Mouse (Mus musculus): ENCODE results near the gene Polr2a. TPM values are rescaled to one million over a fixed set of nuclear protein-coding genes. Genes with fewer than 3 reads are reported as not detected.
"Not testable (repeated sequence)": the region's sequence is repeated elsewhere in the genome, so short reads cannot be mapped to it uniquely, and the experiment has no call there.

The Polr2a gene
- total RNA-seq, 2 experiments from 2014 or later: 27.4 to 33.4 TPM

DNA sequence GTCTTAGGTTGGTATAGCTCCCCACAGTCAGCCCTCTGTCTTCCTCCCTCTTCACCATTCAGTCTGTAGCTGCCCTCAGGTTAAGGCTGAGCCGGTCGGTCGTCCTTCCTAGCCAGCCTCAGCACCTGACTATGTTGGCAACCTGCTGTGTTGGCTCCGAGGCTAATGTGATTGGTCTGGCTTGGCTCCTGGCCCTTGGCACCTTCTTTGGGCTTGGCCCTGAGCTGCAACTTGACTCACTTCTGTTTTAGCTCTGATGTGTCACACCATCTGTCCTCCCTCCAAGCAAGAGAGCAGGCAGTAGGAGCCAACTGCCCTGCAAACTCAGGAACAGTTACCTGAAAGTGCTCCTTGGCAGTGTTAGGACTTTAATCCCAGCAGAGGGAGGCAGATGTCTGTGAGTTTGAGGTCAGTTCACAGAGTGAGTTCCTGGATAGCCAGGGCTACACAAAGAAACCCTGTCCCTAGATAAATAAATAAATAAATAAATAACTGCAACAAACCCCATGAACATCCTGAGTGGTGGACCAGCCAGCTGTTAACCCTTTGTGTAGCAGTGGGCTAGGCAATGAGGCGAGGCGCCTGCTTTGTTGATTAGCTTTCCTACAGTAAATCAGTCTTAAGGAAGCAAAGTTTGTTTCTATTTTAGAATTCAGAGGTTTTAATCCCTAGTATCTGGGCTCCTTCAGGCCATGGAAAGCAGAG lies 51.5 kb downstream of the Polr2a start:
- peak; percentile 87 to 89 for DNase-seq

DNA sequence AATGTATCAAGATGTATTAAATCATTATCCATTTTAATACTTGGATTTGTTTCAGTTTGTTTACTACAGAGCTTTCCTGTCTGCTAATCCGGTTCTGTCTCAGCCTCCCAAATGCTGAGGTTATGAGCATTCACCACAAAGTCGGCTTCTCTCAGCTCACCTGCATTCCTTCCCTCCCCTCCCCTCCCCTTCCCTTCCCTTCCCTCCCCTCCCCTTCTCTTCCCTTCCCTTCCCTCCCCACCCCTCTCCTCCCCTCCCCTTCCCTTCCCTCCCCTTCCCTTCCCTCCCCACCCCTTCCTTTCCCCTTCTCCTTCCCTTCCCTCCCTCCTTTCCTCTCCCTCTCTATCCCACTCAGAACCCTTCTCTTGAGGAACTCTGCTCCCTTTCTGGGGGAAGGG lies 53.8 kb downstream of the Polr2a start:
- DNase-seq: no peak

DNA sequence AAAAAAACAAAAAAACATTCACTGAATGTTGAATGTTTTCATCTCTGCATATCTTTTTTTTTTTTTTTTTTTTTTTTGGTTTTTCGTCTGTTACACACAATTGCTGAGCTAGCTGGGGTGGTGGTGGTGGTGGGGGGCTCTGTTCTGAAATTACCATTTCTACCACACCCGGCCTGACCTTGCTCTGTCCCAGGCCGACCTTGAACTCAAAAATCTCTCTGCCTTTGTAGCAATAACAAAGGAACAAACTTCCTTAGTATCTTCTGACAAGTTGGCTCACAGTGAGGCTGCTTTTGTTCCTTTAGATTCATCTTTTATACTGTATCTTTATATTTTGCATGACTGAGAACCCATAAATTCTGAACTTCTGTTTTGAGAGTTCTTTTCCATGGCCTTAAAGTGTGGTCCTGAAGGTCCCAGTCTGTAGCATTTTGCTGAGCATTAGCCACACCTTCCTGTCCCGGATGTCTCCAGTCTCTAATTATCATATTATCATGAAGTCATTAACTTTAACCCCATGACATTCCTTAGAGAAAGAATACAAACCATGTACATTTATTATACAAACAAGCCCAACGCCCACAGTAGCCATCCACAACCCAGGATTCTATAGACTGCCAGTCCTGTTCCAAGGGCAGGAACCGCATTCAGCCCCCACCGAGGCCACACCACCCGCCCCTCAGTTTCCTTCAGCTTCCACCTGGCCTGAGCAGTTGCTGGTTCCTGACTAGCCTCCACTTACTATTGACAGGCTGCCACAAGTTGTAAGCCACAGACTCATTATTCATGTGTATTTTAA lies 54.4 kb downstream of the Polr2a start:
- DNase-seq: no peak

DNA sequence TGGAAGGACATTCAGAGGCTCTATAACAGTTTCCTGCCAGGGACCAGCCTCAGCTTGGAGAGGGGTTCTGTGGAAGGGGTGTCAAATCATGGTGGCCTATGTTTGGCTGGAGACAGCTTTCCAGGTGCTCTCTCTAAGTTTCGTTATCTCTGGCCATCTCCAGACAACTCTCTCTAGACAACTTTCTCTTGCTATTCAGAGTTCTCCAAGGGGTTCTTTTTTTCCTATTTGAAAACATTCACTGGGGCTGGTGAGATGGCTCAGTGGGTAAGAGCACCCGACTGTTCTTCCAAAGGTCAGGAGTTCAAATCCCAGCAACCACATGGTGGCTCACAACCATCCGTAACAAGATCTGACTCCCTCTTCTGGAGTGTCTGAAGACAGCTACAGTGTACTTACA lies 55.1 kb downstream of the Polr2a start:
- not testable (repeated sequence) for DNase-seq

DNA sequence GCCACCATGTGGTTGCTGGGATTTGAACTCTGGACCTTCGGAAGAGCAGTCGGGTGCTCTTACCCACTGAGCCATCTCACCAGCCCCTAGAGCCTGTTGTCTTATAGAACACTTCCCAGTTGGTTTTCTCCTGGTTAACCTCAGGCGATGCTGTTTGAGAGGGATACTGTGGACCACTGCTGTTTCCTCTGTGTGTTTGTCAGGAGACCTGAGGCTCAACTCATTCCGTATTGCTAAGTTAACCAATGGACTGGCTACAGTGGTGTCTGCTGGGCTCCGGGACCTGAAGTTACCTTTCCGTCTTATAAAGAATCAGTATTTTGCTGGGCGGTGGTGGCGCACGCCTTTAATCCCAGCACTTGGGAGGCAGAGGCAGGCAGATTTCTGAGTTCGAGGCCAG lies 55.6 kb downstream of the Polr2a start:
- not testable (repeated sequence) for DNase-seq

DNA sequence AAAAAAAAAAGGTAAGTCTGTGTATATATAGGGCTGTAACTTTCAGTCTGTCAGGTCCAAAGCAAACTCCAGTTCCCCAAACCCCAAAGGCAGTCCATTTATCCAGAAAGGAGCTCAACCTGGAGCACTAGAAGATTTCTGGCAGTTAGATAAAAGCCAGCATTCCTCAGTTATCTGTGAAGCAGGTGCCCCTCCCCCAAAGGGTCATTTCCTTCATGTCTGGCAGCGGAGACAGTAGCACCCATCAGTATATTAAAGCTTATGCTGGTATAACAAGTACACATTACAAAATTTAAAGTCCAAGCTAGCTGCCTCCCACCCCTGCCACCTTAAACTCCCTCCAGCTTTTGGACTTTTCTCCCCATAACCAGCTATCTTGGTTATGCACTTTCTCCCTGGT lies 58.8 kb downstream of the Polr2a start:
- DNase-seq: no peak

DNA sequence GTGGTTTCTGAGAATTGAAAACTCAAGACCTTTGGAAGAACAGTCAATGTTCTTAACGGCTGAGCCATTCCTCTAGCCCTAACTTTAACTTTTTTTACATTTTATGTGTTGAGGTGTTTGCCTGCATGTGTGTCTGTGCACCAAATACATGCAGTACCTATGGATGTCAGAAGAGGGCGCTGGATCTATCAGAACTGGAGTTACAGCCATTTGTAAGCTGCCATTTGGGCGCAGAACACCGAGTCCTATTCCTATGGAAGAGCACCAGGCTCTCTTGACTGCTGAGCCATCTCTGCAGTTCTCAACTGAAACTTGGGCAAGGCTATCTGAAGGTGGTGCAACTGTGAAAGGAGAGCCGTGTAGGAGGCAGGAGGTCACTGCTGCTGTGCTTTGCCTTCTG lies 59.9 kb downstream of the Polr2a start:
- no peak for DNase-seq

DNA sequence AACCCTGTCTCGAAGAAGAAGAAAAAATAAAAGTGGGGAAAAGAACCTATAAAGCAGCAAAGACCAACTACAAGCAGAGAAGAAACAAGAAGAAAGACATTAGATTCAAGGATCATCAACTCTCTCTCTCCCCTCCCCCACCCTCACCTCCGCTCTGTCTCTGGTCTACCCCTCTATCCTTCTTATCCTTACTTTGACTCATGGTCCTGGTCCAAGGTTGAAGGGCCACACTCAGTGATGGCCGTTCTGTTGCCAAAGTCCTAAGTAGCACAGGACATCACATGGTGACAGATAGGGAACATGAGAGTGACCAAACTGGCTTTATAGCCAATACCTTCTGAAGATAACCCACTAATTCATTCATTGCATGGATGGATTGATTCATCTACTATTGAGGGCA lies 61.0 kb downstream of the Polr2a start:
- no peak for DNase-seq

DNA sequence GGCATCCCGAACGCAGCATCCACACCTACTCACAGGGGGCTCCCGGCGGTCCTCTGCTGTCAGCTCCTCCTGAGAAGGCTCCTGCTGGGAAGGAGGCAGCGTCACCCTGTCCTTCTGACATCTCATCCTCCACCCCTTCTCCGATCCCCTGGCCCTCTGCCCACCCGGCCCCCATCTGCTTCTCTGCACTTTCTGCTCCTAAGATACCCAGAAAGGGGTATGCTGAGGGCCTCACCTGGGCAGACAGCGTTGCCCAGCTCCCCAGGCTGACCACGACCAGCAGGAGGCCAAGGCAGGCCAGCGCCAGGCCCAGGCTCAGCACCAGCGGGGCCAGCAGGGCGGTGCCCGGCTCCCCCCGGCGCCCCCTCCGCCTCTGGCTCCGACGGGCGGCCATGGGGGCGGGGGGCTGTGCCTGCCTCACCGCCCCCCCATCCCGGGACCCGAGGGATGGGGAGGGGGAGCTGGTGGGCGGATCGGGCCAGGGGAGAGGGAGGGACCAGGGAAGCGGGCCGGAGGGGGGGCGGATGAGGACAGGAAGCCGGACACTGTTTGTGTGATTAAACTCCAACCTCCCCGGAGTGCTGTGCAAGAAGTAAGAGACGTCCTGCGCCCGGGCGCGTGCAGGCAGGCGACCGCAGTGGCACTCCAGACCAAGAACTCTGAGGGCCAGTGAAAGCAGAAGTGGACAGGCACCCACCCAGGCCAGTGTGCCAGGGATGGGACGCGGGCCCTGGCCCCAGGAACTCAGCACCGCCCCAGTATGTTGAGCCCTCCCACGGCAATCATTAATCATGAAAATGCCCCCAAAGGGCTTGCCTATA lies 62.9 kb downstream of the Polr2a start, which contains the start of the genes Tnfsf12 and Tnfsfm13:
Gene Tnfsf12, minus strand, starts transcription at position 489 of the 821 bp plus-strand sequence.
Gene Tnfsfm13, minus strand, starts transcription at position 738 of the 821 bp plus-strand sequence.
- DNase-seq: peak; percentile 89 to 92

DNA sequence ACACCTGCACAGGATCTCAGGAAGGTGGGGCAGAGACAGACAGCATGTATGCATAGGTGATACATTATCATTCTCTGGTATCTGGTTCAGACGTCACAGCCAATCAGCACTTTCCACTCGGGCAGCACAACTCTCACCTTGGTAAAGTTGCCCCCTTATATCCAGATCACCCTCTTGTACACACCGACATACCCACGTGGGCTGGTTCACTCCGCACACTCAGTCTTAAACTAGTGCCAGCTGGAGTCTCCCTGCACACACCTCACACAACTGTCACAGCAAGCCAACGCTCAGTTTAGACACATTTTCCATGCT lies 63.4 kb downstream of the Polr2a start:
- no peak for DNase-seq

DNA sequence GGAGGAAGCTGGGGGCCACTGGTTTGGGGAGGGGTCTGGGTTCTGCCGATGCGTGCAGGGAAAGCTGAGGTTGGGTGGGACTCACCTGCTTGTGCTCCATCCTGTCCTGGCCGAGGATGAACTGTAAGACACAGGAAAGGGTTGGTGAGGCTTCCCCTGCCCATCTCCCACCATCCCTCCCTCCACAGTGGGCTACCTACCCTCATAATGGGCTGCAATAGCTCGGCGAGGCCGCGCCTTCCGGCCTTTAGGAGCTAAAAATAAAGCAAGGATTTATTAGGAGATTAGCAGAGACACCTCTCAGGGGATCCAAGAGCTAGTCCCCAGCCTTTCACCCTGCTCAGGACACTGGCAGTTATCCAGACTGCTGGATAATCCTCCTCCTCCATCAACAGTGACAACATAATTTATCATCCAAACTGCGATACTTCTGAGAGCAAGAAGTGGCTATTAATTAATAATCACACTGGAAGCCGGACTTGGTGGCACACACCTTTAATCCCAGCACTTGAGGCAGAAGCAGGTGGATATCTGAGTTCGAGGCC lies 64.9 kb downstream of the Polr2a start:
- no peak for DNase-seq

DNA sequence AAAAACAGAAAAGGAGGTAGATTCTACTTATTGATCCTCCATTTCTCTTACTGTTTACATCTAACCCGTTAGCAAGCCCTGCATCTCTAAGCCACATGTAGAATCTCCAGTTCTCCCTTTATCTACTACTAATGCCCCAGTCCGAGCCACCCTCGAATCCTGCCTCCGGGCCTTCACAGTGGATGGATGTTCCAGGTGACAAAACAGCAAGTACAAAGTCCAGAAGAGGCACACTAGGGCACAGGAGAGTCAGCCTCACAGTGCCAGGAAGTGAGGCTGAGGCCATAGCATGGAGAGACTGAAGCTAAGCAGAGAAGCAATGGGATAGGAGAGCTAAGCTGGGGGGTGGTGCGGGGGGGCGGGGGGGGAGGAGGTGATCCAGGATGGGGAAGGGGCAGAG lies 65.6 kb downstream of the Polr2a start:
- DNase-seq: no peak

DNA sequence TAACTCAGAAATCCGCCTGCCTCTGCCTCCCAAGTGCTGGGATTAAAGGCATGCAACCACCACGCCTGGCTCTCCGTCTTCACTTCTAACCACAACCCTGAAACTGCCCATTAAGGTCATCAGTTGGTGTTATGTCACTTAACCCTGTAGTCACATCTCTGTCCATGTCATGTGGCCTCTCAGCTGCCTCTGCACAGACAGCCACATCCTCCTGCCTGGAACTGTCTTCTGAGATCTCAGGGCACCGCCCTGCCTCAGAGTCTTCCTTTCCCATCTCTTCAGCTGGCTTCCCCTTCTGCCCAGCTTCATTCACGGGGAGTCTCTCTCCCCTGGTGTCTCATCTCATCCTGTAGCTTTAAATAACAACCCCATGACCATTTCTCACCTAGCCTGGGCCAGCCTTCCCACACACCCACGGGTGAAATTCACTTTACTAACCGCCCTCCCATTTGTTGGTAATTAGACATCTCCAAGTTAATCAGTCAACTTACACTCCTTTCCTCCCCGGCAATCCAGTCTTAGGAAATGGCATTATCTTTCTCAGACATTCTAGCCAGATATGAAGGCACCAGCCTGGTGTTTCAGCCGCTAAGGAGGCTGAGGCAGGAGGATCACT lies 66.1 kb downstream of the Polr2a start:
- peak in 1 of 2 experiments; percentile 60 for DNase-seq

DNA sequence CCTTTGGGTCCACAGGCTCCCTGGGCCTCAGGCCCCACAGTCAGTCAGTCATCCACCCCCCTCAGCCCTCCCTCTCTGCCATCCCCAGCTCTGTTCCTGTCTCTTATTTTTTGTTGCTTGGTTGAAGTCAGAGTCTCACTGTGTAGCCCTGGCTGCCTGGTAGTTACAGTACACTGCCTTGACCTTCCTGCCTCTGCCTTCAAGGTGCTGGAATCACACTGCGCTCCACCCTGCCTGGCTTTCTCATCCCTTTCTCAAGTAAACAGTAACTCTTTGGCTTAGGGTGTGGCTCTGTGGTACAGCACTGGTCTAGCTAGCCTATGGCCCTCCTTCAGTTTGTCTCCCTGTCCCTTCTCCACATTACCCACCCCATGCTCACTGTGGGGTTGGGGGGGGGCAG lies 68.5 kb downstream of the Polr2a start:
- DNase-seq: no peak

DNA sequence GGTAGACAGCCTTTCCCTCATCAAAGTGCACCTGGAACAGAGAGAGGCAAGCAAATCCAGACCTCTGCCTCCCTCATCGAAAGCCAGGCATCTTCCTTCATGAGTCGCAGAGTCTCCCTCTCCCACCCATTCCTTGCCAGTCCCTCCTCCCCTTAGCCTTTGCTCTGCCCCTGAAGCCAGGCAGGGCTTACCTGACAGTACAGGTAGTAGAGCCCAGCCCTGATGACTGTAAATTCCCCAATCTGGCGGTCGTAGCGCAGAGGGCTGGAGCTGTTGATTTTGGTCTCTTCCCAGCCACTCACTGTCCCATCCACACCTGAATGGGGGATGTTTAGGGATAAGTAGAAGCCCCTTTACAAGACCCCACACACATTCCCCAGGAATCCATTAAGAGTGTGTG lies 71.4 kb downstream of the Polr2a start:
- DNase-seq: no peak

DNA sequence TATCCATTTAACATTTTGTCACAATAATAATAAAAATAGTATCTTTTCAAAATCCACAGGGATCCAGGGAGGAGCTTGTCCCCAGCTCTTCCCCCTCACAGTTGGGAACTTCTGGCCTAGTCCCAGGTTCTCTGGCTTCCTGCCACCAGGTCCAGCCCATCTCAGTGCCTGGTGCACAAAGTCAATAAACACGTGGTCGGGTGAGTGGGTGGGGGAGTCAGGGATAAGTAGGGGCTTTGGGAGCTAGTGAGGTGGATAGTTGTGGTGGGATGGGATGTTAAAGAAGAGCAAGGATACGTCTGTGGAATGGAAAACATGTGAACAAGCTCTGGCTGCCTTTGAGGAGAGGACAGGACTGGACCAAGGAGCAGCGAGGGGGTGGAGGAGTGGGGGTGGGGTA lies 72.1 kb downstream of the Polr2a start:
- DNase-seq: peak; percentile 90 to 91

DNA sequence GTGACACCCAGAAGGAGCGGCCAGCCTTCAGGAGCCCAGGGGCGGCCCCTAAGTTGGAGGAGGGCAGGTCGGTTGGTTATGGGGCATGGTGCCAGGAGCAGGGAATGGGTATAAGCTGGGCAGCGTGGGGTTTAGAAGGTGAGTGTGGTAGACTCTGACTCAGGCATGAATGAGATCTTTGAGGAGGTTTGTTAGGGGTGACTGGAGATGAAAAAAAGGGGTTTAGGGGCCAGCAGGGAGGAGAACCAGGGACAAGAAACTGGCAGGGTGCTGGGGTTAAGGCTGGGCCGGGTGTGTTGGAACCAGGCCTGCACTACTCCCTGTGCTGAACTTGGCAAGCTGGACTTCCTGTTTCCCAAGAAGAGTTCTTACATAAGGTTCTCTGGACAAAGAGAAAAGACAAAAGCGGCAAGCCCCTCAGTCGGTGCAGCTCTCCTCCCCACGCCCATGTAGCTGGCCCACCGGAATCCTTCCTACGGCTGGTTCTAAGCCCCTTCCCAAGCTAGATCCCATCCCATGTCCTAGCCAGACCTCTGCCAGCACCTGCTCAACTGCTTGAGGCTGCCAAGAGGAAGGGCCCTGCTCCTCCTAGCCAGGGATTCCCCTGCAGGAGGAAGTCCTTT lies 72.8 kb downstream of the Polr2a start, which contains the start of gene Tnfsf13:
Gene Tnfsf13, minus strand, starts transcription at position 259 of the 623 bp plus-strand sequence.
- peak; percentile 90 to 95 for DNase-seq

DNA sequence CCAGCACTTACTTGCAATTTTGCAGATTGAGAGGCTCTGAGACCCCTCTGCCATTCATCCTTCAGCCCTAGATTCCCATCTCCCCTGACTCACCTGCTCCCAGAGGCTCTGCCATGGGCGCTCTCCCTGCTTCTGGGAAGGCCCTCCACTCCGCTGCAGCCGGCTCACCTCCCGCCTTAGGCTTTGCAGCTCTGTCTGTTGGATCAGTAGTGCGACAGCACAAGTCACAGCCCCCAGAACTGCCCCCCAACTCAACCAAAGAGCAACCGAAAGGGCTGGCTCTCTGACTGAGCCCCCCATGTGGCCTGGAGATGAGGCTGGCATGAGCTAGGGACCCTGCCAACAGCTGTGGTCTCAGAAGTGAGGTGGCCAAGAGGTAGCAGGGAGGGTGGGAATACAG lies 73.5 kb downstream of the Polr2a start:
- DNase-seq: no peak

DNA sequence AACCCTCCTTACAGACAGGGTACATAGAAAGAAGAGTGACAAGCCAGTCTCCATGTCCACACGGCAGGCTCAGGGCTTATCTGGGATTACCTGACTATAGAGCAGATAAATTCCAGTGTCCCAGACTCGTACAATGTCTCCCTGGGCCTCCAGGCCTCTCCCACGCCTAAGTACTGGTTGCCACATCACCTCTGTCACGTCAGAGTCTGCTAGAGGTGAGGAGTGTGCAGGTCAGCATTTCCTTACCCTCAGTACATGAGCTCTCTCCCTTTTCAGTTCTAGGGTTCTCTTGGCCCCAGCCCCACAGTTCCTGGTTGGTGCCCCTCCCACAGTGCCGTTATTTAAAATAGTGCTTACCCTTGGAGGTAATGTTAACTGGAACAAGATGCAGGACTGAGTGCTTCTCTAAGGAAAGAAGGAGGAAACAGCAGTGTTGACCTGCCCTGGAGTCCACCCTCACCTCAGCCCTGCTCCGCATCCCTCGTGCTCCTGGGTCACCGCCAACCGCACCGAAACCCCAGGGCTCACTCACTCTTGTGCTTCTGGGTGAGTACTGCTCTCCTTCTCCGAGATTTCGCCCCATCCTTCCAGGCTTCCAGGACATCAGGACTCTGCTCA lies 74.2 kb downstream of the Polr2a start:
- peak; percentile 35 to 42 for DNase-seq

Data from heart, adult 18-20 months (tissue).